Mouse (Mus musculus): ENCODE results near the gene Krt82.

Gene Krt82

GRCm38 (mm10) chr15:101550567-101550966 lies at the start of gene Krt82:
Gene Krt82, minus strand, starts transcription at chr15:101550667.
- no peak for DNase-seq (ENCODE audit: low read depth, low spot score)

GRCm38 (mm10) chr15:101599123-101599522 lies 48.7 kb upstream of the Krt82 start:
- no peak for DNase-seq (ENCODE audit: low read depth, low spot score)

- DNase-seq (ENCODE audit: low read depth, low spot score): no peak
Measured at GRCm38 (mm10) chr15:101588216-101588615, 37.7 kb upstream of the Krt82 start.

- DNase-seq (ENCODE audit: low read depth, low spot score): no peak
Measured at GRCm38 (mm10) chr15:101584456-101584855, 34.0 kb upstream of the Krt82 start.

- peak; percentile 18 for DNase-seq (ENCODE audit: low read depth, low spot score)
Measured at GRCm38 (mm10) chr15:101583211-101583965, 32.9 kb upstream of the Krt82 start.

GRCm38 (mm10) chr15:101581701-101582100 lies 31.2 kb upstream of the Krt82 start:
- DNase-seq (ENCODE audit: low read depth, low spot score): peak; percentile 67

- no peak for DNase-seq (ENCODE audit: low read depth, low spot score)
Measured at GRCm38 (mm10) chr15:101575506-101575905, 25.0 kb upstream of the Krt82 start.

- DNase-seq (ENCODE audit: low read depth, low spot score): no peak
Measured at GRCm38 (mm10) chr15:101573796-101574345, 23.4 kb upstream of the Krt82 start, which contains the start of gene Krt75. Gene Krt75, minus strand, starts transcription at chr15:101573904.

- DNase-seq (ENCODE audit: low read depth, low spot score): peak; percentile 35
Measured at GRCm38 (mm10) chr15:101567780-101568179, 17.3 kb upstream of the Krt82 start.

GRCm38 (mm10) chr15:101562850-101563249 lies 12.4 kb upstream of the Krt82 start, which contains the start of gene Krt90:
Gene Krt90, minus strand, starts transcription at chr15:101562950.
- DNase-seq (ENCODE audit: low read depth, low spot score): no peak

- no peak for DNase-seq (ENCODE audit: low read depth, low spot score)
Measured at GRCm38 (mm10) chr15:101558034-101558646, 7.7 kb upstream of the Krt82 start.

GRCm38 (mm10) chr15:101553169-101553568 lies 2.7 kb upstream of the Krt82 start:
- no peak for DNase-seq (ENCODE audit: low read depth, low spot score)

- DNase-seq (ENCODE audit: low read depth, low spot score): peak; percentile 55
Measured at GRCm38 (mm10) chr15:101552188-101552587, 1.7 kb upstream of the Krt82 start.

GRCm38 (mm10) chr15:101544478-101544877 lies 6.0 kb downstream of the Krt82 start:
- no peak for DNase-seq (ENCODE audit: low read depth, low spot score)

- no peak for DNase-seq (ENCODE audit: low read depth, low spot score)
Measured at GRCm38 (mm10) chr15:101542543-101542942, 7.9 kb downstream of the Krt82 start.

- no peak for DNase-seq (ENCODE audit: low read depth, low spot score)
Measured at GRCm38 (mm10) chr15:101538580-101538900, 11.9 kb downstream of the Krt82 start.

GRCm38 (mm10) chr15:101537864-101538579 lies 12.4 kb downstream of the Krt82 start:
- DNase-seq (ENCODE audit: low read depth, low spot score): peak; percentile 35

GRCm38 (mm10) chr15:101536054-101536850 lies 14.2 kb downstream of the Krt82 start:
- peak; percentile 41 for DNase-seq (ENCODE audit: low read depth, low spot score)

- DNase-seq (ENCODE audit: low read depth, low spot score): no peak
Measured at GRCm38 (mm10) chr15:101532720-101533119, 17.7 kb downstream of the Krt82 start, which contains the start of gene Krt84. Gene Krt84, minus strand, starts transcription at chr15:101532820.

- no peak for DNase-seq (ENCODE audit: low read depth, low spot score)
Measured at GRCm38 (mm10) chr15:101522556-101523232, 27.8 kb downstream of the Krt82 start.

GRCm38 (mm10) chr15:101519792-101520191 lies 30.7 kb downstream of the Krt82 start:
- DNase-seq (ENCODE audit: low read depth, low spot score): peak; percentile 90

Measured in brain, adult 2 months (tissue).